Mouse (Mus musculus) mouse embryonic stem cell (cell line): ENCODE results near the gene Fam98c.
"Not testable (repeated sequence)": the region's sequence is repeated elsewhere in the genome, so short reads cannot be mapped to it uniquely, and the experiment has no call there.

ENCODE experiments used
- in situ Hi-C, 2 experiments: fragments of 300-500 bp; cut with MboI; formaldehyde crosslinking; loops; 1 replicate in 1 of 2; 3 replicates in 1 of 2; pipeline ENCODE4 v1.14.3; 2019 to 2020; ENCODE audit warnings: low sequenced_read_pairs in 2 of 2, low pct_unique_long_range_greater_than_20kb in 1 of 2, mixed read lengths in 1 of 2; ENCODE audit not compliant: unreplicated experiment in 1 of 2

Gene Fam98c

DNA sequence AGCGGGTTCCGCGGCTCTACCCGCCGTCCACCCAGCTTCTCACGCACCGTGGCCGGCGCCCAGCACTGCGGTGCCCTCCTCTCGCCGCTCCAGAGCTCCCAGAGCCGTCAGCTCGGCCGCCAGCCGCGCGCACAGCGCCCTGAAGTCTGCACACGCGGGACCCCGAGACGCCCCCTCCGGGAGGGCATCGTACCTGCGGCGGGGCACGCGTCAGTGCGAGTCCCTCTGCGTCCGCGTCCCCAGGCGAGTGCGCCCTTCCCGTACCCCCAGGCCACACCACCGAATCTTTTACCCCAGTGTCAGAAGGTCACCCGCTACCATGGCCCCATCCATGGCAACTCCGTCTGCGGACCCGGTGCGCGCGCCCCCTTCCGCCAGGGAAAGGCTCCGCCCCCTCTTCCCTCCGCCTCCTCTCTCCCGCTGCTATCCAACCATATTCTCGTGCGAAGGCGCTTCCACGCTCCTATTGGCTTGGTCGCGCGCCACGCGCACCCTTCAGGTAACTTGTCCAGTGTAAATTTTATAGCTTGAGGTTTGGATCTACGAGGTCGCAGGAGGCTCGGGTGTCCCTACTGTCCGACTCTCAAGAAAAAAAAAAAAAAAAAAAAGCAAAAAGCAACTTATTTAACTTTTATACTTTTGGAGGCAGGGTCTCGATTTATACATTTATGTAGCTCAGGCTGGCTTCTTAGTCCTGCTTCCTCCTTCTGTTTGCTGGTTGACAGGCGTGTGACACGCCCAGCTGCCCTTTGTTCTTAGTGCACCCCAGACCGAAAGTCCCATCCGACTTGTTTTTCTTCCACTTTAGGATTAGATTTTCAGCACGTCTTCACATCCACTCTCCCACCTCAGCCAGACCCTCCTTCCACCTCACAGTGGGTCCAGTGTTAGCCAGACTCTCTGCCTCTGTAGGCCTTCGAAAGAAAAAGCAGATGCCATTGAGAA is at the start of gene Fam98c:
TSS of gene Fam98c (minus strand) at position 397 of the 945 bp plus-strand sequence.
- in situ Hi-C loops = no loop called here

DNA sequence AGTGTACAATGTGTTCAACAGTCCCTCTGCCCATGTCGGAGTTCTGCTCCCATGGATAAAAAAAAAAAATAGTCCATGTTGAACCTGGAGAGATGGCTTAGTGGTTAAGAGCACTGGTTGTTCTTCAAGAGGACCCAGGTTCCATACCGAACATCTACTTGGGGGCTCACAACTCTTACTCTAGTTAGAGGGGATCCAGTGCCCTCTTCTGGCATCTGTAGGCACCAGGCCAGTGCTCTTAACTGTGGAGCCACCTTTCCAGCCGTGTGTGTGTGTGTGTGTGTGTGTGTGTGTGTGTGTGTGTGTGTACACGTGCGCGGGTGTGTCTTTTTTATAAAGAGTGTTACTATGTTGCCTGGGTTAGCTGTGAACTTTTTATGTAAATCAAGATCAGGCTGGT is 46.5 kb upstream of the Fam98c start:
- in situ Hi-C loops = loop anchor here in 1 of 2 experiments (5.0 kb wide), 1 partner anchor 515 kb away; no protein-coding TSS in a partner anchor

DNA sequence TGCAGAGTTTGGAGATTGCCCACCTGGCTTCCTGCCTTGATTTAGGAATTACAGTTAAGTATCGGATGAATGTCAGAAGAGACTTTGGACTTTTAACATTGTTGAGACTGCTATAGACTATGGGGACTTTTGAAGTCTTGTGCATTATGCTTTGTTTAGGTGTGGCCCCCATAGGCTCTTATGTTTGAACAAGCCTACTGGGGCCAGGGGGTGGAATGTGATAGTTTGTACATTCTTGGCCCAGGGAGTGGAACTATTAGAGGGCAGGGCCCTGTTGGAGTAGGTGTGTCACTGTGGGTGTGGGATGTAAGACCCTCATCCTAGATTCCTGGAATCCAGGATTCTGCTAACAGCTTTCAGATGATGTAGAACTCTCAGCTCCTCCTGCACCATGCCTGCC is 38.2 kb upstream of the Fam98c start:
- in situ Hi-C loops = not testable (repeated sequence)

DNA sequence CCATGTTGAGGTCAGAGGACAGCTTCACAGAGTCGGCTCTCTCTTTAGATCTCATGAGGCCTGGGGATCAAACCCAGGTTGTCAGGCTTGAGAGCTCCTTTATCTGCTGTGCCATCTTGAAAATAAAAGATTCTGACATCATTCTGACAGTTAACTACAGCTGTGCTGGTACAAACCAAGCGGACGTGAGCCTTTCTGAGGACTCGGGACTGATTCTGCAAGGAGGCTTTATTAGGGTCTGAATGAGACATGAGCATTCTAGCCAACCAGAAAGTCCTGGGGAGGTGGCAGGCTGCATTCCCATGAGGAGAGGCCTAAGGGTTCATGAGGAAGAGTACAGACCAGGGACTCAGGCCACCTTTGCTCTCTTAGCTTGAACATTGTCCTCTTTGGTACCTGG is 25.3 kb upstream of the Fam98c start:
- in situ Hi-C loops = not testable (repeated sequence)

DNA sequence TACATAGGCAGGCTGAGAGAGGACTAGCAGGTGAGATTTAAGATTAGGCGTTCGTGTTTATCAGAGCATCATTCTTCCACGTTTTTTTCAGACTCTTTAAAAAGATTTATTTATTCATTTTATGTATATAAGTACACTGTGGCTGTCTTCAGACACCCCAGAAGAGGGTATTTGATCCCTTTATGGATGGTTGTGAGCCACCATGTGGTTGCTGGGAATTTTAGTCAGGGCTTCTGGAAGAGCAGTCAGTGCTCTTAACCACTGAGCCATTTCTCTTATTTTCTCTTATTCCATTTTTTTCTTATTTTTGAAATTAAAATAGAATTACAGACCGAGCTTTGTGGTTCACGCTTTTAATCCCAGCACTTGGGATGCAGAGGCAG is 24.8 kb upstream of the Fam98c start:
- in situ Hi-C loops = no loop called here

DNA sequence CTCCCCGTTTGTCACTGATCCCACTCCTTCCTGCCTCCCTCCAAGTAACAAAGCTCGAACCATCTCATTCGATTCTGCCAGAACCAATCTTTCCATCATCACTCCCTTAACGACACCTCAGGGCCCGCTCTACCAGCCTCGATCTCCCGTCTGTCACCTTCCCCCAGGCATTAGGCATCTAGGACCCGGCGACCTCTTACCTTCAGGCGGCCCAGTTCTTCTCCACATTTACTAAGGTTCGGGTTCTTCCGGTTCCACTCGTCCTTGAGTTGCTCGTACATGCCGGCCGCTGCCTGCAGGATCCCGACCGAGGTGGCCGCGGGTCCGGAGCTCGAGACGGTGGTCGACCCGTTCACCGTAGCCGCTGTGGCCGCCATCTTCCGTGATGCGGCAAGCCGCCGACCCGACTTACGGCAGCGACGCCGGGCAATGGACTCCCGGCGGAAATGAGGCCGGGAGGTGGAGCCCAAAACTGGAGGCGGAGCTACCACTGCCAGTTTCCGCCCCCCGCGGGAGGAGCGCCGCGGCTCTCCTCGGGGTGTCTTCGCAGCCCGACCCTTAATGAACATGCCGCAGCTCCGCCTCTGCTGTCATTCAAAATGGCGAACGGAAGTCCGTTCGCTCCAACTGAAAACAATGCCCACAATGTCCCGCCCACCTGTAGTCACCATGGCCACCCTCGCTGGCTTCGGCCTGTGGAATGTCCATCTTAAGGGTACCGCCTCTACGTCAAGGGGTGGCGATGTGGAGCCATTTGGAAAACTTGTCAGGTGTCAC is 24.2 kb upstream of the Fam98c start, which contains the start of gene Psmd8:
TSS of gene Psmd8 (minus strand) at position 625 of the 777 bp plus-strand sequence.
- in situ Hi-C loops = no loop called here

DNA sequence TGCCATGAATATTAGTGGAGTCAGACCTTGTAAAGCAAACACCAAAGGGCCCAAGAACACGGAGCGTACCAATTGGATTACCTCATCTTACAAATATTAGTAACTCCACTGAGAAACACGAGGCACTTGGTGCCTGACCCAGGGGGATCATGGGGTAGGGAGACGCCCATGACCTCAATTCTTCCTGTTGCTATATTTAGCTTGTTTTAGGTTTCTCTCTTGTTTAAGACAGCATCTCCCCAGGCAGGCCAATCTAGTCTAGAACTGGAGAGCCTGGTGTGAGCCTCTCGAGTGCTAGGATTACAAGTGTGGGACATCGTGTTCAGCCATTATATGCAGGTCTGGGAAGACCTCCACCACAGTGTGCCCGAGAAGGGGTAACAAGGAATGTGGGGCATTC is 23.3 kb upstream of the Fam98c start:
- in situ Hi-C loops = no loop called here

DNA sequence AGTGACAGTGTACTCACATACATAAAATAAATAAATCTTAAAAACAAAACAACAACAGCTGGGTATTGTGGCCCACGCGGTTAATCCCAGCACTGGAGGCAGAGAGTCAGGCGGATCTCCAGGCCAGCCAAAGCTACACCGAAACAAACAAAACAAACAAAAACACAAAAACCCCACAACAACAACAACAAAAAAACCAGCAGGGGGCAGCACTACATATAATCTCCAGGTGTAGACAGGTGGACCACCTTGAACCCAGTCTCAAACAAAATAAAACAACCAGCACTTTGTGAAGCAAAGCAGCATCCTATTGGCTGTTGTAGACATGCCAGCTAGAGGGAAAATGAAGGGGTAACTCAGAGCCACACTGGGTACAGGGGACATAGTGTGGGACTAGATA is 22.1 kb upstream of the Fam98c start:
- in situ Hi-C loops = no loop called here

DNA sequence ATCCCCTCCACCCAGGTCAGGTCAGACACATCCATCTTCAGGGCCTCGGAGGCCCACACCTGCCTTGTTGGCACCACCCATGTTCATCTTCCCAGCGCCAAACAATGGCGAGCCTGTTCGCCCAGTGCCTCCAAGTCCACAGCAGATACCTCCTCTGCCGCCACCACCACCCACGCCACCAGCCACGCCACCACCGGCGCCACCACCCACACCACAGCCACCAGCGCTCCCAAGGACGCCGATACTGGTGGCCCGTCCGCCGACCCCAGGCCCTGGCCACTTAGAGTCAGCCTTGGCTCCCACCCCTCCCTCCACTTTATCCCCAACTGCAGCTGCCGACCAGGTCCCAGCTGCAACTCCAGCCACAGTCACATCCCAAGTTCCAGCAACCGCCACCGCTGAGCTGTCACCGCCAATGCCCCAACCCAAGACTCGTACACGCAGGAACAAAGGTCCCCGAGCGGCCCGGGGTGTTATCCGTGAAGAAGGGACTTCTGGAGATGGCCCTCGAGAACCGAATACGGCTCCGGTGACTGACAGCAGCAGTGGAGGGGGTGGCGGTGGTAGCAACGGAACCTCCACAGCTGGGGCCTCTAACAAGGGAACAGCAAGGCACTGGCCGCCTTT is 16.5 kb upstream of the Fam98c start:
- in situ Hi-C loops = no loop called here

DNA sequence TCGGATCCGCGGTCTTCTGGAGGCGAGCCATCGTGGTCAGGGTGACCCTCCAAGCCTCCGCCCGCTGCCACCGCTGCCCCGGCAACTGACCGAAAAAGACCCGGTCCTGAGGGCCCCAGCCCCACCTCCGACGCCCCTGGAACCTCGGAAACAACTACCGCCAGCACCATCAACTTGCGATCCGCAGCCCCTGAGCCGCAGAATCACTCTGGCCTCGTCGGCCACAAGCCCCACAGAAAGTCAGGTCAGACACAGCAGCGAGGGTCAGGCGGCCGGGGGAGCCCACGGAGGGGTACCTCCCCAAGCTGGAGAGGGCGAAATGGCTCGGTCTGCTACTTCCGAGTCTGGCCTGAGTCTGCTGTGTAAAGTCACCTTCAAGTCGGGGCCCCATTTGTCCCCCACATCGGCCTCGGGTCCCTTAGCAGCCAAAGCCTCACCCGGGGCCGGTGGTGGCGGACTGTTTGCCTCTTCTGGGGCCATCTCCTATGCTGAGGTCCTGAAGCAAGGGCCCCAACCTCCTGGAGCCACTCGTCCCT is 15.6 kb upstream of the Fam98c start:
- in situ Hi-C loops = no loop called here

DNA sequence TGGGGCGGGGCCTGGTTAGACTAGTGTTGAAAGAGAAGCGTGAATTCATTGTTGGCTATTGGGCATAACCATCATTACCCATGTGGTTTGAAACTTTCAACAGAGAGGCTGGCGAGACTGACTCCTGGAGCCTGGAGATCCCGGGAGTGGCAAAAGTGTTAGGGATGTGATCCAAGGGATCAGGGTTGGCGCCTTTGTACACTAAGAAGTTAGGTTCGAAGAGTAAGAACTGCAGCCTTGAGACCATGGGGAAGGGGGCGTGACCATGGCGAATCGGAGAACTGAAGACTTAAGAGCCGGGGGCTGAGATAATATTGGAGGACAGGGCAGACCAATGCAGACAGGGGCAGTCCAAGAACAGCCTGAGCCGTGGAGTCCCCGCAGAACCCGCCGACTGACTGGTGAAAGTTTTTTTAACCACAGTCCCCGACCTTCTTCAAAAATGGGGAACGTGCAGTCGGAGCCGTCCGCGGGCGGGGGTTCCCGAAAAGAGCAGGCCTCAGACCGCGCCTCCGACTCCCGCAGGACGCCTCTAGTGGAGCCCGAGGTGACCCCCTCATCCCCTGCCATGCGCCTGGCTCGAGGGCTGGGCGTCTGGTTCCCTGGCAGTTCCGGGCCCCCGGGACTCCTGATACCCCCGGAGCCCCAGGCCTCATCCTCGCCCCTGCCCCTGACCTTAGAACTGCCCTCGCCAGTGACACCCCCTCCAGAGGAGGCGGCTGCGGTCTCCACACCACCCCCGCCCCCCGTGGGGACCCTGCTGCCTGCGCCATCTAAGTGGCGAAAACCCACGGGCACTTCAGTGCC is 14.9 kb upstream of the Fam98c start:
- in situ Hi-C loops = no loop called here

DNA sequence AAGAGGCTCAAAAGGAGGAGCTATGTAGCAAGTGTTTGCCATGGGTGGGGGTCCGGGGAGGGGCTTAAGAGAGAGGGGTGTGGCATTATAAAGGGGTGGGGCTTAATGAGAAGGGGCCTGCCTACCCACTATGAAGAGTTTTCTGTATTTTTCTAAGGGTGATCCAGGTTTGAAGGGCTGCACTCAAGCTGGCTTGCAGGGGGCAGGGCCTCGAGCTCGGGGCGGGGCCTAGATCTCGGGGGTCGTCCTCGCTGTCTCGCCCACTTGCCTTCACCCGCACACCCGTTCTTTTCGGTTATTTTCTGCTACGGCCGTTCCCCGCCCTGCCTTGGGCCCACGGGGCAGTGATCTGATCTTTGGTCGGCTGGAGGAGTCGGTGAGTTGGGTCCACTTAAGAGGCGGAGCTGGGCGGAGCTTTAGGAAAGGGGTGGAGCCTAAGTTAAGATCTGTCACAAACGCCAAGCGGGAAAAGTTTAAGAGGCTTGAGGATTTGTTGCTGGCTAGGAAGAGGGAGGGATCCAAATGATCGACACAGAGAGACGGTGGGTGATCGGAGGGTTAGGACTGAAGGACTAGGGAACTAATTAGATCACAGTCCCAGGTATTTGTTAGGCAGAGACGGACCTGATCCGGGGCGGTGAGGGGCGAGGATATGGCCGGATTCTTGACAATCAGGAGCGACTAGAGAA is 14.2 kb upstream of the Fam98c start, which contains the start of the genes Ggn and Spred3:
TSS of gene Ggn (plus strand) at position 145 of the 689 bp plus-strand sequence.
TSS of gene Spred3 (minus strand) at position 346 of the 689 bp plus-strand sequence.
- in situ Hi-C loops = no loop called here

DNA sequence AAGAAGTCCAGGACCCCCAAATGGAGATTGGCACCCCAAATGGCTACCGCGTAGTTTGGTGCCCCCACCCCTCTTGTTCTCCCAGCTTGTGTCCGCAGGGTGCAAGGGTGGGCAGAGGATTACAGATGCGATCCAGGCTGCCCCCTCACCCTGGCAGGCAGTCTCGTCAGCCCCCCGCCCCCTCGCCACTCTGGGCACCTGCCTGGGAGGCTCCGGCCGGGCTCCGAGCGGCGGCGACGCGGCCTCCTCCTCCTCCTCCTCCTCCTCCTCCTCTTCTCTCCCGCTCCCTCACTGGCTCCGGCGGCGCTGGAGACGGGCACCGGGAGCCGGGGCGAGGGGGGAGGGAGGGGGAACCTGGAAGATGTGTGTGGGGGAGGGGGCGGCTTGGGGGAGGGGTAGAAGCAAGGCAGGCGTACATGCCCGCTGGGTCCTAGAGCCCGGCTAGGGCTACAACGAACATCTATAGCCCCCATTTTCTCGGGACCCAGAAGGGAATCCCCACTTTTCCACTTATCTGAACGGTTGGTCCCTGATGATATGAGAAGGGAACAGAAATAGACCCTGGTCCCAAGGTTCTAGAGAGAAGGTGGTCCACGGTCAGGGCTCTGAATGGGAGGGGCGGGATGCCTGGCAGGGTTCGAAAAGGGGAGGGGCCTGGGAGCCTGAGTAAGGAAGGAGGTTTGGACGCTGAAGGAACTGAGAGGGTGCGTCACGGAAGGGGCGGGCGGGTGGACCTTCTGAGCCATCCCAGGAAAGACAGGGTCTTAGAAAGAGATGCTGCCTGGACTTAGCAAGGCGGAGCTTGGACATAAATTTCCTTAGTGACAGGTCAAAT is 13.4 kb upstream of the Fam98c start:
- in situ Hi-C loops = no loop called here

DNA sequence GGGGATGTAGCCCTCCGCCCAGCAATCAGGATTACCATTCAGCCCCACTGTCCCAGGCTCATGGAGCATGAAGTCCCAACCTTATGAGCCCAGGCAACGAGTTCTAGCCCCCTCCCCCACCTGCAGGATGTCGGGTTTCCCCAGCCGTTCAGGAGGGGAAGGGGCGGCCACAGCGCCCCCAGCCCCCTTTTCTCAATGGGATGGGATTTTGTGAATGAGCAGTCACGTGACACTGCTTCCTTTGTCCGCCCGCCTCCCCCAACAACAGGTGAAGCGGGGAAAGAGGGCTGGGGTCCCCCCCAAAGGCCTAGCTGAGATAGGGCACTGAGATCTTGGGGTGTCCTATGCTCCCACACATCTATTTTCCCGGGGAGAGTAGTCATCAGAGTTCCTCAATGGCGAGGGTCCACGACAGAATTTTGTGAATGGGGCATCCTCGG is 12.8 kb upstream of the Fam98c start:
- in situ Hi-C loops = no loop called here

DNA sequence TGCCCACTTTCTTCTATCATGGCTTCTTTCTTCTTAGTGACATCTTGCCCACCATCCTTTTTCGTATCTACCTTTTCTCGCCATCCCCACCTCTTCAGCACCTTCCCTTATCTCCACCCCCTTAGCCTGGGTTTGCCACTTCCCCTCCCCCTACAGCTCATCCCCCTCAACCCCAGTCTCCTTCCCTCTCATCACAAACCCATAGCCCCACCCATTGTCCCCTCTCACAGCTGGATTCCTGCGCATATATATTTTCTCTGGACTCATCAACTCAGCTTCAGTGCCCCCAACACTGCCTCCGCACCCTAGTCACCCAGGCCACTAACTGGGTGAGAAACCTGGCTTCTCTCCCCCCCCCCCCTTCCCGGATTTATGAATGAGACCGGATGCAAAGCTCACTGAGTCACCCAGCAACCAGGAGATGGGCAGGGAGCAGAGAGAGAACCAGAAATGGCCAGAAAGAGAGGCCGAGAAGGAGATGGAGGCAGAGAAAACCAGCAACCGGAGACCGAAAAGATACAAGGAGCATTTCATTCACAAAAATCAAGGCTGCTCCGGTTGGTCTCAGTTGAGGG is 12.2 kb upstream of the Fam98c start:
- in situ Hi-C loops = no loop called here

DNA sequence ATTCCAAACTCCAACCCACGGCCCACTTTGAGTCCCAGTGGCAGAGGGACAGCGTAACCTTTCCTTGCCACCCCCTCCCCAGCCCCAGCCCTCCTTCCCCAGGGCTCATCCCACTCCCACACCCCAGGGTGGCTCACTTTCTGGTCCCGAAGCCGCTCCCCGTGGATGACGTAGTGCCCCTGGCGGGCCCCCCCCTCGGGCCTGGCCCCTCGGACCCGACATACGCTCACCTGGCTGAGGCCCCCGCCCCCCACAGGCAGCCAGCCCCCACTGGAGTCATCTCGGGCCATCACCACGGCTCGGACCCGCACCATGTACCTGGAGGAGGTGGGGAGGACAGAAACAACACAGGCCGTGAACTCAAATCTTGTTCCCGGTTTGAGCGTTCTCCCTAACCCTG is 11.6 kb upstream of the Fam98c start:
- in situ Hi-C loops = no loop called here
